Mouse (Mus musculus) liver, embryonic 14.5 days (tissue): Measurements from ENCODE around the gene Btnl2.

Source experiments
- CTCF ChIP-seq: IDR thresholded peaks from 2 replicates; pipeline ENCODE4 v1.5.1; 2016; ENCODE audit warnings: antibody characterized with exemption, low read depth, control low read depth
- EP300 ChIP-seq: IDR thresholded peaks from 2 replicates; pipeline ENCODE4 v1.6.1; 2016; ENCODE audit warnings: antibody characterized with exemption, low read depth

DNA sequence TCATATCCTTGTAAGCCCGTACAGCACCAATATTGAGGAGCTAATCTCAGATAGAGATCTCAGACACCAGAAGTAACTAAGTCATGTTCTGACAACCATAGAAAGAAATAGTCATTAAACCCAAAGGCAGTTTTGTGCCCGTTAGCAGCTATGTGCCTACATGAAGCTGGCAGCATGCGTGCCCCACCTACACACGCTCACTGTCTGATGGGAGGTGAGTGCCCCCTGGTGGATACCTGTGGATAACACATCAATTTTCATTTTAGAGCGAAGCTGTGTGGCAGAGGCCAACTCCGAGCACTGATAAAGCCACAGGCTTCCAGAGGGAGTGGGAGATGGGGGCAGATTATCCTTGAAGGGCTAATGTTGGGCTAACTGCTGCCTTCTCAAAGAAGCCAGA is 56.5 kb downstream of the Btnl2 start:
- TF ChIP-seq CTCF (peak; percentile 90), EP300 (no peak)
